Mouse (Mus musculus): Measurements from ENCODE around the gene Agmat. TPM values are rescaled to one million over a fixed set of nuclear protein-coding genes. Genes with fewer than 3 reads are reported as not detected.

Gene Agmat
- total RNA-seq, 2 experiments from 2014 or later: 35.7 to 41.3 TPM

Other genes starting within 250 kb of the Agmat start
- gene Spen, start 208.1 kb upstream of the Agmat start, total RNA-seq (2021): 10 to 100 TPM; 49.9 to 58.3 TPM
- 10 to 100 TPM in 1 of 2 experiments, 1 to 10 TPM in 1; 9.5 to 12.9 TPM for gene Fblim1, start 140.6 kb upstream of the Agmat start, total RNA-seq (2021)
- gene Tmem82, start 128.0 kb upstream of the Agmat start, total RNA-seq (2021): 1 to 10 TPM in 1 of 2 experiments, under 1 TPM in 1; 0.79 to 1.3 TPM
- gene Slc25a34, start 122.9 kb upstream of the Agmat start, total RNA-seq (2021): 1 to 10 TPM; 3.0 to 7.0 TPM
- 10 to 100 TPM; 46.0 to 65.8 TPM for gene Plekhm2, start 81.8 kb upstream of the Agmat start, total RNA-seq (2021)
- 1 to 10 TPM in 1 of 2 experiments, not detected in 1; 2.4 TPM for gene Rsc1a1, start 61.1 kb upstream of the Agmat start, total RNA-seq (2021)
- 10 to 100 TPM; 56.6 to 58.9 TPM for gene Ddi2, start 23.3 kb upstream of the Agmat start, total RNA-seq (2021)
- 10 to 100 TPM; 23.6 to 26.0 TPM for gene Dnajc16, start 44.3 kb downstream of the Agmat start, total RNA-seq (2021)
- 10 to 100 TPM; 16.8 to 24.3 TPM for gene Casp9, start 46.9 kb downstream of the Agmat start, total RNA-seq (2021)
- gene Cela2a, start 79.5 kb downstream of the Agmat start, total RNA-seq (2021): not detected
- gene Ctrc, start 99.7 kb downstream of the Agmat start, total RNA-seq (2021): not detected
- gene Efhd2, start 128.2 kb downstream of the Agmat start, total RNA-seq (2021): 10 to 100 TPM; 23.1 to 29.1 TPM